Mouse (Mus musculus) neural tube, embryonic 11.5 days (tissue): ENCODE results near the gene Eaf1. TPM values are rescaled to one million over a fixed set of nuclear protein-coding genes. Genes with fewer than 3 reads are reported as not detected.

Experiments used
- ATAC-seq: fragments of 200-750 bp; cut with Nextera tagmentation; 2 replicates; pipeline ENCODE4 v1.8.0; 2017; ENCODE audit warnings: moderate number of reproducible peaks, mild to moderate bottlenecking, moderate TSS enrichment, moderate library complexity; ENCODE audit not compliant: insufficient read depth, low FRiP score, low TSS enrichment
- DNase-seq: peaks from one replicate; pipeline ENCODE4 v3.0.0-alpha.2; 2015; ENCODE audit warnings: low spot score
- H3K27ac ChIP-seq: fragments of 300-500 bp; sonication (generic); 2 replicates; pipeline ENCODE4 v1.5.1; 2014; ENCODE audit warnings: low read depth, mild to moderate bottlenecking, low read length
- H3K27me3 ChIP-seq: fragments of 300-500 bp; sonication (generic); 2 replicates; pipeline ENCODE4 v1.6.1; 2014; ENCODE audit warnings: mild to moderate bottlenecking, low read length, mixed read lengths; ENCODE audit not compliant: control insufficient read depth, insufficient read depth
- H3K36me3 ChIP-seq: fragments of 300-500 bp; sonication (generic); 2 replicates; pipeline ENCODE4 v1.6.1; 2014; ENCODE audit warnings: mild to moderate bottlenecking, low read length, moderate library complexity, mixed read lengths; ENCODE audit not compliant: control insufficient read depth, insufficient read depth
- H3K4me1 ChIP-seq: fragments of 300-500 bp; sonication (generic); 2 replicates; pipeline ENCODE4 v1.6.1; 2014; ENCODE audit warnings: low read length, mixed read lengths; ENCODE audit not compliant: control insufficient read depth, insufficient read depth
- H3K4me2 ChIP-seq: fragments of 300-500 bp; sonication (generic); 2 replicates; pipeline ENCODE4 v1.6.1; 2014; ENCODE audit warnings: low read depth, mild to moderate bottlenecking, moderate library complexity
- H3K4me3 ChIP-seq: fragments of 300-500 bp; sonication (generic); 2 replicates; pipeline ENCODE4 v1.5.1; 2014; ENCODE audit warnings: low read depth, low read length
- H3K9ac ChIP-seq: fragments of 300-500 bp; sonication (generic); 2 replicates; pipeline ENCODE4 v1.6.1; 2014; ENCODE audit warnings: mild to moderate bottlenecking, low read length
- H3K9me3 ChIP-seq: fragments of 300-500 bp; sonication (generic); 2 replicates; pipeline ENCODE4 v1.6.1; 2016; ENCODE audit warnings: low read length; ENCODE audit not compliant: control insufficient read depth
- WGBS: fragments of 180-500 bp; shearing (Covaris S2); extraction: QIAGEN DNeasy Blood & Tissue Kit; methylation state at CpG from one replicate; pipeline ENCODE4 v1.1.7; 2014; 5-methylcytosine and 5-hydroxymethylcytosine counted together
- polyA plus RNA-seq: library from polyadenylated mRNA; unstranded; fragments of >200 nt; fragmentation: Nextera tagmentation; extraction: Ambion mirVana; gene quantifications from 2 replicates; pipeline ENCODE4 v1.2.1, GENCODE M21; 2014

Eaf1 gene
- polyA plus RNA-seq, 1 experiment from 2014 or later: 21.8 TPM

DNA sequence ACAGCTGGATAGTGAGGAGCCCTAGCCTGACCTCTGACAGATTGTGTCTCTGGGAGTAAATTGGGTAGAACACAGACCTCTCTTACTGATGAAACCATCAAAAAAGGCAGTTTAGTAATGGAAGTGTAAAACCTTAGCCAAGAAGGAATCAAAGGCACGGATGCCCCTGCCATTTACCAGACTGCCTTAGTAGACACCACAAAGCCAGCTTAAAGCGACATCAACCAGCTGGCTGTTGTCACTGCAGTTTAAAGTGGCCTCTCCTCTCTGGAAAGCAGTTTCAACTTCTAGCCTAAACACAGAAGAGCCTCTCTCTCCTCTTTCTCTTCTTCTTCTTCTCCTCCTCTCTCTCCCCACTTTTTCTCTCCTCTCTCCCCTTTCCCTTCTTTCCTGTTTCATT is 27.1 kb downstream of the Eaf1 start:
- no peak for DNase-seq
- no peaks in the 10 kb centered on the region for H3K4me1 ChIP-seq
- 75% methylated on average over 2 of the region's 2 CpGs for WGBS
- H3K9ac ChIP-seq: no peak overlapping the region
- H3K27me3 ChIP-seq: no peaks in the 10 kb centered on the region
- ATAC-seq: no peak
- H3K4me3 ChIP-seq: no peak overlapping the region
- no peak overlapping the region for H3K4me2 ChIP-seq
- H3K27ac ChIP-seq: no peak overlapping the region
- H3K36me3 ChIP-seq: no peaks in the 10 kb centered on the region
- no peaks in the 10 kb centered on the region for H3K9me3 ChIP-seq

DNA sequence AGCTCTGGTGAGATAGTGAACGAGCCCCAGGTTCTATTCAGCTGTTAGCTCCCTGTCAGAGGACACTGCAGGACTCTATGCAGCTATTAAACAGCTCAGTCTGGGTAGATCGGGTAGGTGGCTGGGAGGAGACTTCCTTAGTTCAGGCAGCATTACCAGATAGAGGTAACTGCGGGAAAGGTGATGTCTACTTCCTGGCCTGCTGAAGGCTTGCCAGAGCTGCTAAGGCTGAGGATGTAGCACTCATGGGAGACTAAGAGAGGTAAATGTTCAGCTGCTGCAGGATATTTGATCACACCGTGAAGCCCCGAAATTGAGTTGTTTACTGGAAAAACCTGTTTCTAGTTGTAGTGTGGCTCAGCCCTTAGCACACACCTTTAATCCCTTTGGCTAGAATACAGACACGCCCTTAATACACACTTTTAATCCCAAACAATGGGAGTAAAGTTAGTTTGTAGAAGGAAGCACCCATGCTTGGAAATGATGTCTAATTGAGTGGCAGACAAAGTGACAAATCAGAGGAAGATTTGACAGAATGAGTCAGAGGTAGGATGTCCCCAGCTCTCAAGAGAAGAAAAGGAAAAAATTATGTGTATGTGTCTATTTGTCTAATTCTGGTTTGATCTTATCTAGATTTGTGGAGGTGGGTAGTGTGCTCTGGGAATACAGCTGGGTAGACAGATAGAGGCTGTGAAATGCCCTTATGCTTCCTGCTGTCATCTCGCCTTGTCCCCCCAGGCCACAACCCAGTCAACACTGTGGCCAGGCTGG is 31.0 kb downstream of the Eaf1 start:
- DNase-seq: no peak
- Histone ChIP-seq H3K9me3 (no peaks in the 10 kb centered on the region), H3K4me1 (no peaks in the 10 kb centered on the region), H3K27me3 (no peaks in the 10 kb centered on the region), H3K36me3 (no peaks in the 10 kb centered on the region), H3K27ac (no peak overlapping the region), H3K4me2 (no peak overlapping the region), H3K4me3 (no peak overlapping the region), H3K9ac (no peak overlapping the region)
- ATAC-seq: no peak
- 81% methylated on average over 7 of the region's 7 CpGs for WGBS

DNA sequence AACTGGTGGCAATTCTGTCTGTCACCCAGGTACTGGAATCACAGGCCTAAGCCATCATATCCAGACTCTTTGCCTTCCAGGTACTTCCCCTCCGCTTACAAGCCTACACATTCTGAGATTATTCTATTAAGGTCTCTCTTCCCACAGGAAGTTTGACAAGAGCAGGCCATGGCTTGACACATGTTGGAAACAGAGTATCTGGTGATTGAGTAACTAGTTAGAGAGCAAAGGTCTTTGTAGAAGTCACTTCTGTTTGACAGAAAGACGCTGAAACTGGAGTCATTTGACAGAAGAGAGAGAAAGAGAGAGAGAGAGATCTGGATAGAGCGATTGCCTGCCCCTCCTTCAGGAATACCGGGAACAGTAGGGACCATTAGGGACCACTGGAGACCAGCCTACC is 36.6 kb downstream of the Eaf1 start:
- no peak overlapping the region for H3K27ac ChIP-seq
- DNase-seq: no peak
- H3K27me3 ChIP-seq: no peaks in the 10 kb centered on the region
- ATAC-seq: no peak
- WGBS: 85% methylated on average over 4 of the region's 4 CpGs
- H3K4me2 ChIP-seq: no peak overlapping the region
- no peaks in the 10 kb centered on the region for H3K9me3 ChIP-seq
- no peak overlapping the region for H3K4me3 ChIP-seq
- no peaks in the 10 kb centered on the region for H3K4me1 ChIP-seq
- H3K36me3 ChIP-seq: no peaks in the 10 kb centered on the region
- no peak overlapping the region for H3K9ac ChIP-seq

DNA sequence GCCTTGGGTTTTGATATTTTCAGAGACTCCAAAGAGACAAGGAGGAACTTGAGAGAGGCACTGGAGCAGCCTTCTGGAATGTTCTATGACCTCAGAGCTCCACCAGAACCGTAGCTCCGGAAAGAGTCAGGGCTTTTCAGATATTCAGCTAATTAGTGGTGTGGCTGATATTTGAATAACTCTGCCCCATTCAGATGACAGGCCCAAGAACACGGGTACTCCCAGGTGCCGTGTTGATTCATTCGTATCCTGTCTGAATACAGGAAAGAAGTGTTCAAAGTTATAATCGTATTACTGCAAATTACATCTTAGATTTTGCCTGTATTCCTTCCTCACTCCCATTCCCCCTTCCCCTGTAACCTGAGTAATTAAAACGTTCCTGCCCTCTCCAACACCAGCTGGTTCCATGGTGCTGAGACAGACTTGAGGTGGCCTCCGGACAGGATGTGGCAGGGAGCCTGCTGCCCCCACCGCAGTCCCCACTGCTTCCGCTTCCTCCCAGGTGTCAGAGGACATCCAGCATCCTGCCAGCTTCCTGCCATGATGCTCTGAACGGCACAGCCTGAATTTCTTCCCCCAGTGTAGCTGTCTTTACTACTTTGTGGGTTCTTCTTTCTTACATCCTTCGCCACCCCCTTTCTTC is 37.4 kb downstream of the Eaf1 start:
- DNase-seq: no peak

DNA sequence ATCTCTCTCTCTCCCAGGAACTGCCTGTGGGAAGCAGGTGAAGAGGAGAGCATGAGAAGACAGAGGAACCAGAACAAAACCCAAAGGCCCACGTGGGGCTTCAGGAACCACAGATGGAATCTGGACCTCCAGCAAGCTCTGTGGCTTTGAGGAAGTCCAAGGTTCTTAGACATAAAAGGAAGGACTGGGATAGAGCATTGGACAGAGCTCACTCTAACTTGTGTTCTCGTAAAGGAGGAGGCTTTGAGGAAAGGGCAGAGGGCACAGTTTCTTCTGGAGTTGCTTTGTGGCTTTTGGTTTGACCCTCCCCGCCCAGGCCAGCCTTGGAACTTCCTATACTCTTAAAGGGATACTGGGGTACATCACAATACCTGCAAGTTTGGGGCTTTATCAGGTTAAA is 38.5 kb downstream of the Eaf1 start:
- H3K27me3 ChIP-seq: no peaks in the 10 kb centered on the region
- H3K4me1 ChIP-seq: no peaks in the 10 kb centered on the region
- 68% methylated on average over 3 of the region's 3 CpGs for WGBS
- ATAC-seq: no peak
- H3K9ac ChIP-seq: no peak overlapping the region
- no peak for DNase-seq
- no peak overlapping the region for H3K27ac ChIP-seq
- H3K36me3 ChIP-seq: no peaks in the 10 kb centered on the region
- no peak overlapping the region for H3K4me2 ChIP-seq
- no peaks in the 10 kb centered on the region for H3K9me3 ChIP-seq
- H3K4me3 ChIP-seq: no peak overlapping the region

More for the DNA sequence above, 37.4 kb downstream of the Eaf1 start:
- Histone ChIP-seq H3K4me3 (no peak overlapping the region), H3K27me3 (no peaks in the 10 kb centered on the region), H3K27ac (no peak overlapping the region), H3K4me2 (no peak overlapping the region), H3K9me3 (no peaks in the 10 kb centered on the region), H3K36me3 (no peaks in the 10 kb centered on the region), H3K4me1 (no peaks in the 10 kb centered on the region), H3K9ac (no peak overlapping the region)
- 73% methylated on average over 12 of the region's 12 CpGs for WGBS
- no peak for ATAC-seq

DNA sequence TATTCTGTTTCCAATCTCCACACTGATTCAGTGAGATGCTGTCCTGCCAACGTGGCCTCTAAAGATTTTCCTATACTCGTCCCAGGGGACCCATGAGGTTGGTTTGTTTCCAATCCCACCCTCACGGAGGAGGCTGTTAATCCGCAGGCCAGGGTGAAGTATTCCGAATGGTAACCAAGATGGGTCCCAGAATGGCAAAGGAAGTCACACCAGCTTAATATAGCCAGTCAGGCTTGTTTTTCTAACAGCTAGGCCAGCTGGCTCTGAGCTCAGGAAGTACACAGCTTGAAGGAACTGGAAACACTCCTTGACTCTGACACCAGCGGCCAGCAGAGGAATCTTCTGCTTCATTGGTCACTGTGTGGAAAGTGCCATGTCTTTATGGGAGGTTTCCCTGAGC is 43.1 kb downstream of the Eaf1 start:
- WGBS: 74% methylated on average over 6 of the region's 6 CpGs
- no peak for ATAC-seq
- H3K9me3 ChIP-seq: no peaks in the 10 kb centered on the region
- H3K27me3 ChIP-seq: no peaks in the 10 kb centered on the region
- no peaks in the 10 kb centered on the region for H3K36me3 ChIP-seq
- no peak overlapping the region for H3K27ac ChIP-seq
- H3K9ac ChIP-seq: no peak overlapping the region
- no peak overlapping the region for H3K4me2 ChIP-seq
- H3K4me1 ChIP-seq: no peaks in the 10 kb centered on the region
- no peak overlapping the region for H3K4me3 ChIP-seq
- DNase-seq: no peak

DNA sequence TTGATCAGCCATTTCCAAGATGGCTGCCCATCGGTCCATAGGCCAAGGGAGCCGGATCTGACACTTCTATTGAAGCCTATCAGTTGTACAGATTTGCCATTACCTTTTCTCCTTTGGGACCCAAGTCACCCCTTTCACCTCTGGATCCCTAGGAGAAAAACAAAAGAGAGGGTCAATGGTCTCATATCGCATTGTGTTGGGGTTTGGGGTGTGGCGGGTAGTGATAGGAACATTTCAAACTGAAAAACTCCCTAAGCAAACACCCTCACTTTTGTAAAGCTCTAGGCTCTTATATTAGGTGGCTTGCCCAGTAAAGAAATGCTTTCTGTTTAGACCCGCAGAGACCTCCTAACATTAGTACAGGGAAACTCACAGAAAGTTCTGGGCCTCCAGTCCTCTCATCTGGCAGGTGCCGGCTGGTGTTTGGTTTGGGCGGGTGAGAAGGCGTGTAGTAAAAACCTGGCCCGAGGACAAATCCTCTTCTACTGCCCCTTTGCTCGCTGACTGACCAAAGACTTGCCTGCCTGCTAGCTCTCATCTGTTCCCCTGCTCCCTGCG is 49.8 kb downstream of the Eaf1 start:
- no peaks in the 10 kb centered on the region for H3K9me3 ChIP-seq
- no peak overlapping the region for H3K4me3 ChIP-seq
- ATAC-seq (no peak), DNase-seq (no peak)
- no peaks in the 10 kb centered on the region for H3K36me3 ChIP-seq
- no peaks in the 10 kb centered on the region for H3K27me3 ChIP-seq
- 80% methylated on average over 11 of the region's 11 CpGs for WGBS
- H3K9ac ChIP-seq: no peak overlapping the region
- H3K27ac ChIP-seq: no peak overlapping the region
- H3K4me2 ChIP-seq: no peak overlapping the region
- no peaks in the 10 kb centered on the region for H3K4me1 ChIP-seq

DNA sequence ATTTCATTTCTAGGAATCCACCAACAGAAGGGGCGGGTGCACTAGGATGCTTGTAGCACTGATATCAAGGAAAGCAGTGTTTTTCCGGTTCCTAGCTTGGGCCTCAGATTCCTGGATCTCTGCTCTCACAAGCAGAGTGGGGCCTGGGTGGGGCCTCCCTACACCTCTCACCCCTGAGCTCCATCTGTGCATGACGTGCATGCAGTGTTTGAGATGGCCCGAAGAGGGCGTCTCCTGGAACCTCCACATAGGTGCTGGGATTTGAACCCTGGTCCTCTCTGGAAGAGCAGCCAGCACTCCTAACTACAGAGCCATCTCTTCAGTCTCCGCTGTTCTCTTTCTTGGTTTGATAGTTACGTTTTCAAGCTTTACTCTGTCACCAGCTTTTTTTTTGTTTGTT is 60.8 kb downstream of the Eaf1 start:
- no peak overlapping the region for H3K9ac ChIP-seq
- no peaks in the 10 kb centered on the region for H3K36me3 ChIP-seq
- 86% methylated on average over 7 of the region's 7 CpGs for WGBS
- H3K4me3 ChIP-seq: no peak overlapping the region
- H3K27ac ChIP-seq: no peak overlapping the region
- no peak for ATAC-seq
- H3K4me1 ChIP-seq: no peaks in the 10 kb centered on the region
- DNase-seq: no peak
- no peaks in the 10 kb centered on the region for H3K27me3 ChIP-seq
- H3K4me2 ChIP-seq: no peak overlapping the region
- H3K9me3 ChIP-seq: no peaks in the 10 kb centered on the region

DNA sequence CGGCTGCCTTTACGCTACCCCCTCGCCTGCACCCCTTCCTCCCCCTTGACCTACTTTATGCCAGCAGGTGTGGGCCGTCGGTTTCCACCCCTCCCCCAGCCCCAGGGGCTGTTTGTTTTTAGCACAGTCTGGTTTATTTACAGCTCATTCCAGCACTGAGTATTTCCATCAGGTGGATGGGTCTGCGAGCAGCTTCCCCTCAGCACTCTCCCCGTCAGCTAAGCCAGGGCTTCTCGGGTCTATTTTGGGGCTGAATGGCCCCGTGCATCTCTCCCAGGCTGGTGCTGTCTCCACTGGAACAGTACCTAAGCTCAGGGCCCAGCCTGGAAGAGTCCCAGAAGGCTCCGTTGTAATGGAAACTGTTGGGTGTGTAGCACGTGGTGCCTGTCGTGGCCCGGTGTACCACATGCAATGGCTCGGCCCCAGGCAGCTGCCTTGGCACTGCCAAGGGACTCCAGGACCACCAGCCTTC is 61.8 kb downstream of the Eaf1 start:
- ATAC-seq: no peak

More for the DNA sequence above, 61.8 kb downstream of the Eaf1 start:
- Histone ChIP-seq H3K9ac (no peak overlapping the region), H3K4me1 (no peaks in the 10 kb centered on the region), H3K4me3 (no peak overlapping the region), H3K4me2 (no peak overlapping the region), H3K27ac (no peak overlapping the region), H3K9me3 (no peaks in the 10 kb centered on the region), H3K27me3 (no peaks in the 10 kb centered on the region), H3K36me3 (no peaks in the 10 kb centered on the region)
- DNase-seq: no peak
- 63% methylated on average over 14 of the region's 14 CpGs for WGBS
